Mouse (Mus musculus): ENCODE results near the gene Snrpa. TPM values are rescaled to one million over a fixed set of nuclear protein-coding genes. Genes with fewer than 3 reads are reported as not detected.

The Snrpa gene
- polyA plus RNA-seq, 1 experiment from 2014 or later, result 208 TPM

- H3K4me3 ChIP-seq, result no peak overlapping the region
- no peak overlapping the region for H3K9ac ChIP-seq
- ATAC-seq (ENCODE audit: low FRiP score), result no peak
- H3K9me3 ChIP-seq, result no peaks in the 10 kb centered on the region
- 81% methylated on average over 3 of the region's 3 CpGs for WGBS
- peak overlapping the region; percentile 95; the same call in 1 of the 2 replicates for H3K4me2 ChIP-seq
- peaks cover 31% of the 10 kb centered on the region for H3K36me3 ChIP-seq
- no peak overlapping the region for H3K27ac ChIP-seq
- no peaks in the 10 kb centered on the region for H3K27me3 ChIP-seq
- peaks cover 33% of the 10 kb centered on the region for H3K4me1 ChIP-seq (replicated peaks)
Observed at GRCm38 (mm10) chr7:27197136-27197535, 1.1 kb upstream of the Snrpa start.

GRCm38 (mm10) chr7:27193731-27194130 lies 2.3 kb downstream of the Snrpa start:
- H3K9ac ChIP-seq, result peak overlapping the region; percentile 35; the same call in 1 of the 2 replicates
- peaks cover 53% of the 10 kb centered on the region for H3K36me3 ChIP-seq
- H3K4me1 ChIP-seq (replicated peaks), result peaks cover 33% of the 10 kb centered on the region
- ATAC-seq (ENCODE audit: low FRiP score), result no peak
- H3K9me3 ChIP-seq, result no peaks in the 10 kb centered on the region
- 86% methylated on average over 4 of the region's 4 CpGs for WGBS
- H3K27me3 ChIP-seq, result no peaks in the 10 kb centered on the region
- peak overlapping the region; percentile 95 for H3K4me2 ChIP-seq
- 0 out of 2 replicates have a peak overlapping the region, but pooled peaks have one; percentile 4 for H3K4me3 ChIP-seq
- no peak overlapping the region for H3K27ac ChIP-seq

GRCm38 (mm10) chr7:27192434-27192833 lies 3.6 kb downstream of the Snrpa start:
- no peak overlapping the region for H3K4me2 ChIP-seq
- 96% methylated on average over 5 of the region's 5 CpGs for WGBS
- no peaks in the 10 kb centered on the region for H3K27me3 ChIP-seq
- H3K9ac ChIP-seq, result no peak overlapping the region
- peaks cover 33% of the 10 kb centered on the region for H3K4me1 ChIP-seq (replicated peaks)
- no peak overlapping the region for H3K4me3 ChIP-seq
- H3K36me3 ChIP-seq, result peaks cover 64% of the 10 kb centered on the region
- ATAC-seq (ENCODE audit: low FRiP score), result no peak
- H3K9me3 ChIP-seq, result no peaks in the 10 kb centered on the region
- no peak overlapping the region for H3K27ac ChIP-seq

GRCm38 (mm10) chr7:27189271-27189931 lies 6.7 kb downstream of the Snrpa start:
- no peak overlapping the region for H3K4me3 ChIP-seq
- H3K36me3 ChIP-seq, result peaks cover 94% of the 10 kb centered on the region
- no peaks in the 10 kb centered on the region for H3K9me3 ChIP-seq
- H3K27ac ChIP-seq, result no peak overlapping the region
- no peak overlapping the region for H3K9ac ChIP-seq
- no peak overlapping the region for H3K4me2 ChIP-seq
- no peak for ATAC-seq (ENCODE audit: low FRiP score)
- H3K27me3 ChIP-seq, result no peaks in the 10 kb centered on the region
- 98% methylated on average over 10 of the region's 10 CpGs for WGBS
- peaks cover 20% of the 10 kb centered on the region for H3K4me1 ChIP-seq (replicated peaks)

- WGBS, result 94% methylated on average over 5 of the region's 5 CpGs
- no peak for ATAC-seq (ENCODE audit: low FRiP score)
- no peak overlapping the region for H3K4me3 ChIP-seq
- H3K27me3 ChIP-seq, result no peaks in the 10 kb centered on the region
- H3K27ac ChIP-seq, result no peak overlapping the region
- no peak overlapping the region for H3K9ac ChIP-seq
- H3K9me3 ChIP-seq, result no peaks in the 10 kb centered on the region
- H3K36me3 ChIP-seq, result peaks cover 86% of the 10 kb centered on the region
- H3K4me1 ChIP-seq (replicated peaks), result no peaks in the 10 kb centered on the region
- H3K4me2 ChIP-seq, result no peak overlapping the region
Observed at GRCm38 (mm10) chr7:27185986-27186385, 10.1 kb downstream of the Snrpa start.

GRCm38 (mm10) chr7:27184964-27185363 lies 11.1 kb downstream of the Snrpa start:
- Histone ChIP-seq H3K9ac (no peak overlapping the region), H3K4me2 (no peak overlapping the region), H3K36me3 (peaks cover 75% of the 10 kb centered on the region), H3K4me1 (replicated peaks) (peaks cover 4% of the 10 kb centered on the region), H3K4me3 (no peak overlapping the region), H3K27me3 (no peaks in the 10 kb centered on the region), H3K27ac (no peak overlapping the region), H3K9me3 (no peaks in the 10 kb centered on the region)
- no peak for ATAC-seq (ENCODE audit: low FRiP score)
- 77% methylated on average over 3 of the region's 3 CpGs for WGBS

GRCm38 (mm10) chr7:27182498-27182897 lies 13.6 kb downstream of the Snrpa start:
- WGBS, result 82% methylated on average over 1 of the region's 1 CpGs
- H3K4me3 ChIP-seq, result no peak overlapping the region
- no peak overlapping the region for H3K9ac ChIP-seq
- H3K9me3 ChIP-seq, result no peaks in the 10 kb centered on the region
- no peak overlapping the region for H3K4me2 ChIP-seq
- H3K27me3 ChIP-seq, result no peaks in the 10 kb centered on the region
- no peak for ATAC-seq (ENCODE audit: low FRiP score)
- no peak overlapping the region for H3K27ac ChIP-seq
- peaks cover 20% of the 10 kb centered on the region for H3K4me1 ChIP-seq (replicated peaks)
- peaks cover 51% of the 10 kb centered on the region for H3K36me3 ChIP-seq

- no peaks in the 10 kb centered on the region for H3K9me3 ChIP-seq
- peaks cover 36% of the 10 kb centered on the region for H3K36me3 ChIP-seq
- no peak within 1 kb of the TSS for H3K4me3 ChIP-seq
- no peak for ATAC-seq (ENCODE audit: low FRiP score)
- 0 out of 2 replicates have a peak within 1 kb of the TSS, but pooled peaks have one; percentile 6 for H3K9ac ChIP-seq
- no peaks in the 10 kb centered on the region for H3K27me3 ChIP-seq
- 0 out of 2 replicates have a peak within 1 kb of the TSS, but pooled peaks have one; percentile 1 for H3K4me2 ChIP-seq
- 71% methylated on average over 14 of the region's 14 CpGs for WGBS
- peaks cover 21% of the 10 kb centered on the region for H3K4me1 ChIP-seq (replicated peaks)
- H3K27ac ChIP-seq, result peak within 1 kb of the TSS; percentile 25
Observed at GRCm38 (mm10) chr7:27180837-27181695, 15.0 kb downstream of the Snrpa start, which contains the start of the genes Gm21983 and Mia. Gene Gm21983 (minus strand): TSS chr7:27181086. Gene Mia (minus strand): TSS chr7:27181157.

GRCm38 (mm10) chr7:27180036-27180435 lies 16.0 kb downstream of the Snrpa start:
- WGBS, result 60% methylated on average over 5 of the region's 5 CpGs
- Histone ChIP-seq H3K9ac (no peak overlapping the region), H3K36me3 (peaks cover 36% of the 10 kb centered on the region), H3K27me3 (no peaks in the 10 kb centered on the region), H3K4me1 (replicated peaks) (peaks cover 21% of the 10 kb centered on the region), H3K4me3 (peak overlapping the region; percentile 69; the same call in 1 of the 2 replicates), H3K4me2 (no peak overlapping the region), H3K27ac (peak overlapping the region; percentile 89), H3K9me3 (no peaks in the 10 kb centered on the region)
- no peak for ATAC-seq (ENCODE audit: low FRiP score)

- Histone ChIP-seq H3K9ac (peak overlapping the region; percentile 53; the same call in 1 of the 2 replicates), H3K4me1 (replicated peaks) (peaks cover 21% of the 10 kb centered on the region), H3K27me3 (no peaks in the 10 kb centered on the region), H3K9me3 (no peaks in the 10 kb centered on the region), H3K36me3 (peaks cover 36% of the 10 kb centered on the region), H3K4me2 (peak overlapping the region; percentile 61), H3K27ac (peak overlapping the region; percentile 89), H3K4me3 (peak overlapping the region; percentile 69)
- 48% methylated on average over 16 of the region's 16 CpGs for WGBS
- ATAC-seq (ENCODE audit: low FRiP score), result no peak; the same call in 1 of the 2 replicates
Observed at GRCm38 (mm10) chr7:27179217-27179918, 16.7 kb downstream of the Snrpa start.

- WGBS, result under 1% methylated on average over 53 of the region's 53 CpGs
- peak within 1 kb of the TSS; percentile 61 for H3K4me2 ChIP-seq
- peaks cover 21% of the 10 kb centered on the region for H3K4me1 ChIP-seq (replicated peaks)
- H3K36me3 ChIP-seq, result peaks cover 38% of the 10 kb centered on the region
- H3K27ac ChIP-seq, result peak within 1 kb of the TSS; percentile 94
- H3K9ac ChIP-seq, result peak within 1 kb of the TSS; percentile 75
- no peaks in the 10 kb centered on the region for H3K27me3 ChIP-seq
- peak within 1 kb of the TSS; percentile 69 for H3K4me3 ChIP-seq
- H3K9me3 ChIP-seq, result no peaks in the 10 kb centered on the region
- peak; percentile 98 for ATAC-seq (ENCODE audit: low FRiP score)
Observed at GRCm38 (mm10) chr7:27178324-27179216, 17.5 kb downstream of the Snrpa start, which contains the start of gene Rab4b. Gene Rab4b (minus strand): TSS chr7:27178896.

Measured in hindbrain, embryonic 13.5 days (tissue).